Mouse (Mus musculus) stomach, postnatal 0 days (tissue): ENCODE results near the gene Ddx28. TPM values are rescaled to one million over a fixed set of nuclear protein-coding genes. Genes with fewer than 3 reads are reported as not detected.

Experiments
- ATAC-seq: fragments of 200-750 bp; cut with Nextera tagmentation; 2 replicates; pipeline ENCODE4 v1.8.0; 2017; ENCODE audit not compliant: low FRiP score, low TSS enrichment
- DNase-seq: peaks from one replicate; pipeline ENCODE4 v3.0.0-alpha.2; 2016; ENCODE audit warnings: low spot score
- H3K27ac ChIP-seq: fragments of 300-500 bp; sonication (generic); replicated peaks from 2 replicates; pipeline ENCODE4 v1.5.1; 2014; ENCODE audit warnings: mild to moderate bottlenecking, control low read depth
- H3K27me3 ChIP-seq: fragments of 300-500 bp; sonication (generic); 2 replicates; pipeline ENCODE4 v1.6.1; 2014; ENCODE audit warnings: low read length; ENCODE audit not compliant: control insufficient read depth, insufficient read depth
- H3K36me3 ChIP-seq: fragments of 300-500 bp; sonication (generic); 2 replicates; pipeline ENCODE4 v1.6.1; 2014; ENCODE audit warnings: low read length, mixed read lengths; ENCODE audit not compliant: control insufficient read depth, insufficient read depth
- H3K4me1 ChIP-seq: fragments of 300-500 bp; sonication (generic); replicated peaks from 2 replicates; pipeline ENCODE4 v1.6.1; 2014; ENCODE audit warnings: antibody characterized with exemption; ENCODE audit not compliant: control insufficient read depth, insufficient read depth
- H3K4me2 ChIP-seq: fragments of 300-500 bp; sonication (generic); replicated peaks from 2 replicates; pipeline ENCODE4 v1.6.1; 2014; ENCODE audit warnings: low read depth, mild to moderate bottlenecking, control low read depth, moderate library complexity
- H3K4me3 ChIP-seq: fragments of 300-500 bp; sonication (generic); 2 replicates; pipeline ENCODE4 v1.5.1; 2014; ENCODE audit warnings: low read depth, low read length, control low read depth
- H3K9ac ChIP-seq: fragments of 300-500 bp; sonication (generic); 2 replicates; pipeline ENCODE4 v1.6.1; 2014; ENCODE audit warnings: mild to moderate bottlenecking, low read length, control low read depth, mixed read lengths
- H3K9me3 ChIP-seq: fragments of 300-500 bp; sonication (generic); 2 replicates; pipeline ENCODE4 v1.6.1; 2016; ENCODE audit warnings: low read length; ENCODE audit not compliant: control insufficient read depth
- CTCF ChIP-seq: IDR thresholded peaks from 2 replicates; pipeline ENCODE4 v1.5.1; 2016; ENCODE audit warnings: antibody characterized with exemption, low read depth, mild to moderate bottlenecking, moderate library complexity
- EP300 ChIP-seq: optimal IDR thresholded peaks from 2 replicates; pipeline ENCODE3; 2016; ENCODE audit warnings: antibody characterized with exemption
- WGBS: fragments of 180-500 bp; shearing (Covaris S2); extraction: QIAGEN DNeasy Blood & Tissue Kit; methylation state at CpG from one replicate; pipeline ENCODE4 v1.1.7; 2014; 5-methylcytosine and 5-hydroxymethylcytosine counted together
- polyA plus RNA-seq: library from polyadenylated mRNA; unstranded; fragments of >200 nt; fragmentation: Nextera tagmentation; extraction: Ambion mirVana; gene quantifications from 2 replicates; pipeline ENCODE4 v1.2.1, GENCODE M21; 2015

Gene Ddx28
- polyA plus RNA-seq, 1 experiment from 2014 or later: 9.2 TPM

DNA sequence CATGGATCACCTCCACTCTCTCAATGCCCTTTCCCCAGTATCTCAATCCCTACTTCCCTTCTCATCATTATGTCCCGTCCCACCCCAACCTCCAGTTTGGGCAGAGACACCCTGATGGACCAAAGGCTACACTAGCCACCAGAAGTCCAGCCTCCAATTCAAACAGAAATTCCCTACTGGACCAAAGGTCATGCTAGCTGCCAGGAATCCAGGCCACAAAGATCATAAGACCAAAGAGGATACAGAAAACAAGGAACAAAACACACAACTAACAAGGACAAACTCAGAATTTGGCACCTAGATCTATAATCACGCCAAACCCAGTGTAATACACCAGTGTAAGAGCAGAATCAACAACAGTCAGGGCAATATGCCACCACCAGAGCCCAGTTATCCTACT lies 12.7 kb downstream of the Ddx28 start:
- TF ChIP-seq CTCF (no peak), EP300 (no peak)
- Histone ChIP-seq H3K9me3 (no peaks in the 10 kb centered on the region), H3K4me1 (no peaks in the 10 kb centered on the region), H3K36me3 (no peaks in the 10 kb centered on the region), H3K27me3 (no peaks in the 10 kb centered on the region), H3K27ac (no peak overlapping the region), H3K4me2 (no peak overlapping the region), H3K4me3 (no peak overlapping the region), H3K9ac (no peak overlapping the region)
- WGBS: 77% methylated on average over 2 of the region's 2 CpGs
- ATAC-seq: no peak
- no peak for DNase-seq

DNA sequence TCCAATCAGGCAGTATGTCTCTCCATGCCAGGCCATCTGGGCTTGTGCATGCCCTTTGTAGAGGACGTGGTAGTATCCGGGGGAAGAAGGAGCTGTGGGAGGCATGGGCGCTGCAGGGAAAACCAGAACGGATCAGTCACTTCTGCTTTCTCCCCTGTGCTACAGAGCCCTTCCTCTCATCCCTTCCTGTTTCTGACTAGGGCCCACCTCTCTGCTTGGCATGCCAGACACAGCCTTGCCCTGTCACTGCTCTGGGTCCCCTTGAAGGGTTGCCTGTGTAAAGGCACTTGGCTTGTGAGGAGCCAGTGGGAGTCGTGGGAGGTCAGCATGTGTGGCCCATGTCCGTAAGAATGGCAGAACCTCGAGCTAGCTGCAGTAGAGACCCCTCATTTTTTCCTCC lies 15.3 kb downstream of the Ddx28 start:
- no peak overlapping the region for H3K9ac ChIP-seq
- H3K4me2 ChIP-seq: no peak overlapping the region
- no peaks in the 10 kb centered on the region for H3K9me3 ChIP-seq
- ATAC-seq (no peak), DNase-seq (no peak)
- H3K27ac ChIP-seq: no peak overlapping the region
- H3K36me3 ChIP-seq: no peaks in the 10 kb centered on the region
- no peak for TF ChIP-seq CTCF
- no peak for TF ChIP-seq EP300
- H3K4me3 ChIP-seq: no peak overlapping the region
- H3K27me3 ChIP-seq: no peaks in the 10 kb centered on the region
- 76% methylated on average over 7 of the region's 7 CpGs for WGBS
- no peaks in the 10 kb centered on the region for H3K4me1 ChIP-seq

GRCm38 (mm10) chr8:105993226-105993625 lies 18.5 kb downstream of the Ddx28 start:
- H3K27ac ChIP-seq: no peak overlapping the region
- H3K9me3 ChIP-seq: no peaks in the 10 kb centered on the region
- no peaks in the 10 kb centered on the region for H3K4me1 ChIP-seq
- no peaks in the 10 kb centered on the region for H3K27me3 ChIP-seq
- no peaks in the 10 kb centered on the region for H3K36me3 ChIP-seq
- DNase-seq: no peak
- ATAC-seq: no peak
- TF ChIP-seq EP300 (no peak), CTCF (no peak)
- H3K4me2 ChIP-seq: no peak overlapping the region
- WGBS: 50% methylated on average over 4 of the region's 4 CpGs
- no peak overlapping the region for H3K9ac ChIP-seq
- no peak overlapping the region for H3K4me3 ChIP-seq

DNA sequence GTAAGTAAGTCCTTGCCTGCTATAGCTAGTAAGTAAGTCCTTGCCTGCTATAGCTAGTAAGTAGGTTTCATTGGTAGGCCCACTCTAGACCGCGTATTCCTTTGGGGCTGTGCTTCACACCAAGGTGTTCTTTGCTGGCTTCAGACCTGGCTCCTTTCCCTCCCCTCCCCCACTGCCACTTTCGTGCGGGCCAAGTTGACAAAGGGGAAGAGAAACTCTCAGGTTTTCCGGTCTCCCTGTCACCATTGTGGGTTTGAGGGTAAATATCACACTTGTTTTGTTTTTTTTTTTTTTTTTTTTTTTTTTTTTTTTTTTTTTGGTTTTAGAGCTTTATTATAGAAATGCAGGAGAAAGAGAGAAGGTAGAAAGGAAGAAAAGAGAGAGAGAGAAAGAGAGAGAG lies 19.2 kb downstream of the Ddx28 start:
- H3K36me3 ChIP-seq: no peaks in the 10 kb centered on the region
- 63% methylated on average over 5 of the region's 5 CpGs for WGBS
- no peak for ATAC-seq
- TF ChIP-seq EP300: no peak
- TF ChIP-seq CTCF: no peak
- H3K9ac ChIP-seq: no peak overlapping the region
- H3K4me2 ChIP-seq: no peak overlapping the region
- H3K4me1 ChIP-seq: no peaks in the 10 kb centered on the region
- no peak overlapping the region for H3K4me3 ChIP-seq
- no peak for DNase-seq
- no peaks in the 10 kb centered on the region for H3K27me3 ChIP-seq
- no peak overlapping the region for H3K27ac ChIP-seq
- no peaks in the 10 kb centered on the region for H3K9me3 ChIP-seq

- WGBS: 62% methylated on average over 2 of the region's 2 CpGs
- no peaks in the 10 kb centered on the region for H3K27me3 ChIP-seq
- no peak overlapping the region for H3K4me3 ChIP-seq
- DNase-seq (no peak), ATAC-seq (no peak)
- no peak overlapping the region for H3K4me2 ChIP-seq
- H3K27ac ChIP-seq: no peak overlapping the region
- TF ChIP-seq EP300 (no peak), CTCF (no peak)
- no peaks in the 10 kb centered on the region for H3K4me1 ChIP-seq
- no peak overlapping the region for H3K9ac ChIP-seq
- no peaks in the 10 kb centered on the region for H3K36me3 ChIP-seq
- no peaks in the 10 kb centered on the region for H3K9me3 ChIP-seq
Observed at GRCm38 (mm10) chr8:105991546-105991945, 20.1 kb downstream of the Ddx28 start.

- H3K36me3 ChIP-seq: no peaks in the 10 kb centered on the region
- no peak within 1 kb of the TSS for H3K27ac ChIP-seq
- ATAC-seq: peak; percentile 83
- peak; percentile 88 for DNase-seq
- H3K9ac ChIP-seq: no peak within 1 kb of the TSS
- WGBS: 10% methylated on average over 15 of the region's 15 CpGs
- no peaks in the 10 kb centered on the region for H3K9me3 ChIP-seq
- TF ChIP-seq EP300: no peak
- TF ChIP-seq CTCF: peak; percentile 94
- no peaks in the 10 kb centered on the region for H3K27me3 ChIP-seq
- H3K4me1 ChIP-seq: no peaks in the 10 kb centered on the region
- peak within 1 kb of the TSS; percentile 34; the same call in 1 of the 2 replicates for H3K4me2 ChIP-seq
- H3K4me3 ChIP-seq: no peak within 1 kb of the TSS
Observed at GRCm38 (mm10) chr8:105990856-105991387, 20.8 kb downstream of the Ddx28 start, which contains the start of gene Dus2. Dus2 (plus strand) TSS chr8:105991337.
